Mouse (Mus musculus) left cerebral cortex, adult 8-10 months (tissue): ENCODE measurements around the gene Dmbx1. TPM values are rescaled to one million over a fixed set of nuclear protein-coding genes. Genes with fewer than 3 reads are reported as not detected.

ENCODE experiments used
- DNase-seq, 2 experiments: peaks; one replicate each; pipeline ENCODE4 v3.0.0; 2022; ENCODE audit warnings: low spot score in 2 of 2
- total RNA-seq, 4 experiments: library from RNA; stranded (reverse); gene quantifications; 2 replicates each; pipeline ENCODE4 v1.2.4; 2022

Gene Dmbx1
- total RNA-seq = under 1 TPM in 2 of 4 experiments, not detected in 2; 0.09 to 0.36 TPM

DNA sequence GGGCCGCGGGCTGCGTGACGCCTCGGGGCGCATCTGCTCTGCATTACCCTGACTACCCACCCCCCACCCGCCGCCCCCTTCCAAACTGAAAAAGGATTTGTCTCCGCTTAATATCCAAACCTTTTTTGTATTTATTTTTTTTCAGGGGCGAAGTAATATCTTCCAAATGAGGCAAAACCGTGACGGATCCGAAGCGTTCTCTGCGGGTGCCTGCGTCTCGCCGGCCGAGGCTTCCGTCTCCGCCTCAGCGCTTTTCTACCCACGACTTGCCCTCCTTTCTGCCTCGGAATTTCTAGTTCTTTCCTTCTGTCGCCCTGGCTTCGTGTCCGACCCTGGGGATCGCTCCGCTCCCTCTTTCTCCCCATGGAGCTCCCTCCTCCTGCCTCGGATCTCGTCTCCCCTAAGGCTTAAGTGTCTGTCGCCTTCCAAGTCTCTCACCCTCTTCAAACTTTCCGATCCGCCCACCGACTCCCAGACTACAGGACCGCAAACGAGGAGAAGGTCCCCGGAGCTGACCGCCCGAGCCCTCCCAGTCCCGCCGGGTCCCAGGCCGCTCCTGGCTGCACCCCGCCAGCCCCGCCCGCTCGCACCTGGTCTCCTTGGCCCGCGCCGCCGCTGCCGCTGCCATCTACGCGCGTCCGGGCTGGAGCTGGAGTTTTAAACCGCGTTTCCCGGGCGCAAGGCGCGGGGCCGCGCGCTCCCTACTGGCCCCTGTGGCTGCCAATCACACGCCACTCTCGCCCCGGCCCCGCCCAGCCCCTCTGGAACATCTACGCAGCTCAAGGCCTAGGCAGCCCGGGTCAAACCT, at the start of gene Dmbx1:
Gene Dmbx1 (minus strand): TSS at position 632 of the 808 bp plus-strand sequence.
- DNase-seq = no peak

DNA sequence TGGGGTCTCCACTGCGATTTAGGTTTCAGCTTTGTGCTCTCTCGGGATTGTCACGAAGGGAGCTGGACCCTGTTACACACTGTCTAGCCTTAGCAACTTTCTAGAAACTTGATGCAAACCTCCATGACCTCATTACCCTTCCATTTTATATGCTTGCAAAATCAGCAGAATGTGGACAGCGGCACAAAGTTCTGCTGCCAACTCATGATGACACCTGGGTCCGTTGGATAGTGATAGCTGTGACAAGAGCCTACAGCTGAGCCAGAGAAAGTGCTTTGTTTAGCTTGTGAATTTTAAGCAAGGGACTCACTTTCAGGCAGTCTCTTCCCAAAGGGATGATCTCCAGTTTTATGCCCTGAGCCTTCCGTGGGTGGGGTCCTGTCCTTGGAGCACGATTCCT, 49.7 kb upstream of the Dmbx1 start:
- DNase-seq = no peak

DNA sequence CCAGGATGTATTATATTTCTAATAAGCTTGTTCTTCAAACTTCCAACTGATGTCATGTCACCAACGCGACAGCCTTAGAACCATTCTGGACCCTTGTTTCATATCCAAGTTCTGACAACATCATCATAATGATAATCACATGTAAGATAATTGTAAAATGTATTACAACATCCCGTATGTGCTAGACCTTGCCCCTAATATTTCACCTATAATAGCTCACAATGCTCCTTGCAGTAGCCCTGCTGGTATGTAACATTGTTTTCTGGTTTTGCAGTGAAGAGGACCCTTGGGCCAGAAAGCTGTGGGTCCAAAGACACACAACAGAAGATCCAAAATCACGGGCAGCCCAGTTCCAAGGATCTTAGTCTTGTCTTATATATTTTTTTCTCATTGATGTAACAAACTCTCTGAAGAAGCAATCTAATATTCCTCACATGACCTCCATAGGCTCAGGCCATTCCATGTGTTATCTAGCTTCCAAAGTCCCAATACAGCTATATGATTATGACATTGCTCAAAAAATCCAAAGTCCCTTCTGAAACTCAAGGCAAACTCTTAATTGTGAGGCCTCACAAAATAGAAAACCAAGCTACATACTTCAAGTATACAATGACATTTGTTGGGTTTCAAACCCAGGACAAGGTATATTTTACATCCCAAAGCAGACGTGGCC, 48.3 kb upstream of the Dmbx1 start:
- DNase-seq = no peak

DNA sequence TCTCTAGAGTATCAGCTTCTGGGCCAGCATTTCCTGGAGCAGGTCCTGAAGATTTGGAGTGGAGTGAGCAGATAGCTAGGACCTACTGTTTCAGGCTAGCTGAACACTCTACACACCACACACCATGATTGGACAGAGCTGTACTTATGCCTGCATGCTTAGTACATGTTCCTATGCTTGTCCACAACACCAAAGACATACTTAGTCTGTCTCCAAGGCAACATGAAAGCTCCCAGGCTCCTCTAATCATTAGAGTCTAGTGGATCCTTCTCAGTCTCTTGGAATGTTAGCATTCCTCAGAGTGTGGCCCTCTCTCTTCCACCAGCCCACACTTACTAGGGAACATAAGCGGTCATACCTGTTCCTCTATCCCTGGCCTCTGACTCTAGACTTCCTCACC, 47.7 kb upstream of the Dmbx1 start:
- DNase-seq = no peak

DNA sequence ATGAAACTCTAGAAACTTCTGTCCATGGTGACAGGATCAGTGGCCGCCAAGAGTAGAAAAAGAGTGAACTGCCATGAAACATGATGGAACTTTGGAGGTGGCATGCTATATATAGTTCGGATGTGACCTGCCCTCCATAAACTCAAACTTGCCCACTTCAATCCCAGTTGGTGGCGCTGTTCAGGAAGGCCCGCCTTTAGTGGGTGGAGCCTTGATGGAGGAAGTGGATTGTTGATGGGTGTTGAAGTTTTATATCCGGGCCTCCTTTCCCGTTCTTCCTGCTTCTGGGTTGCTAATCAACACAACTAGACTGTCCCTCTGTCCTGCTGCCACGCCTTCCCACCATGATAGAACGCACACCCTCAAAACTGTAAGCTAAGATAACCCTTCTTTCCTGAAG, 45.2 kb upstream of the Dmbx1 start:
- no peak for DNase-seq

DNA sequence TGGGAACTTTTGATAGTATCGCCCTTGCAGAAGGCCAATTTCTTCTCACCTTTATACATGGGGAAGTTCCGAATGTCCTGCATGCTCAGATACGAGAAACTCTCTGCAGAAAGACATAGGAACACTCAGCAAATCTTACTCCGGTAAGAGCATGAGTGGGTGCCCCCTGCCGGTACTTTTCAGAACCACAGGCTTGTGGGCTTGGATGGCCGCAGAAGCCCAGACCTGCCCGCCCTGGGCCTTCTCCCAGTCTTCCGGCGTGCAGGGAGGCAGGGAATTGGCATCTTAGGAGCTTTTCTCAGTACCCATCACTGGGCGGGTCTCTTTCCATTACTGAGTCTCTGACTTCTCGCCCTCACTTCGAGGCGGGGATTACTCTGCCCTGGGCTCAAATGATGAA, 44.4 kb upstream of the Dmbx1 start:
- peak in 1 of 2 experiments; percentile 82 for DNase-seq

DNA sequence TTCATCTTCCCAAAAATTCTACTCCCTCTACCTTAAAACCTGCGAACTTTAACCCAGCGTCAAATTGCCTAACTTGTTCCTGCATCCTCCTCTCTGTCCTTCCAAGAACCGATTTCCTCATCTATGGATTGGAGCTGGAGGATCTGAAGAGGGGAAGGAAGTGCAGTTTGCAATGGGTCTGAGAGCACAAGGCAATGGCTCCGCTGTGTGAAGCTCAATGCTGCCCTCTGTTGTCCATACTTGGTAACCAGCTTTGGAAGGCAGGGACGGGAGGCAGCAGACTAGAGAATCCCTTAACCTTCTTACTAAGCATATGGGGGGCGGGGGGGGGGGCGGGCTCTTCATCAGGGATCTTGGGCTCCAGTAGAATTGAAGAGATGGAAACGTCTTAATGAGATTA, 41.0 kb upstream of the Dmbx1 start:
- DNase-seq = peak in 1 of 2 experiments; percentile 30

DNA sequence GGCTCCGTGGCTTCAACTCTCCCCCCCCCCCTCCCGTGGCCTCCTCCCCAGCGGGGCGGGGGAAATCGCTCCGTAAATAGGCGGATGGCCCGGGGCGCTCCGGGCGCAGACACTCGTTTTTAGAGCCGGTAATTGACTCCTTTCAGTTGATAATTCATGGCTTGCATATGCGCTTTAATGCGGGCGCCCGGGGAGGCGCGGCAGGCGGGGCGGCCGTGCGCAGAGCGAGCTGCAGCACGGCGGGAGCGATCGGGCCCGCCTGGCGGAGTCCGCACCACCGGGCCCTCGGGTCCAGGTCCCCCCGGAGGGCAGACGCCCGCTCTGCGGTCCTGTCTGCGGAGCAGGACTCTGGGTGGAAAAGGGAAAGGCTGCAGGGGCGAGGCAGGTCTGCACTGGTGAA, 39.7 kb upstream of the Dmbx1 start:
- DNase-seq = no peak

DNA sequence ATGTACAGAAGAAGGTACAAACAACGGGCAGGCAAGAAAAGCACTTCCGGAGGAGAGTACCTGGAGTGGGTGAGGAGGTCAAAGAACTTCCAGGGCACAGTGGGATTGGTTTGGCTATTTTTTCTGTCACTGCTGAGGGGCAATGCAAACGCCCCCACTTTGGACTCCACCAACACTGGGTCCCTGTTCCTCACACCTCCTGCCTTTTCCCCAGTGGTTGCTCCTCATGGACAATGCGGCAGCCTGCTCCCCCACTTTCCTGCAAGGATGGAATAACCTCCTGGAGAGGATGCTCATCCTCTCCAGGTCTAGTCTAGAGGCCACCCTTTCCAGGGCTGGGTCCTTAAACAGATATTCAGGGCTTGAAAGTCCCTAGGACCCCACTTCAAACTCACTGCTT, 39.2 kb upstream of the Dmbx1 start:
- no peak for DNase-seq

DNA sequence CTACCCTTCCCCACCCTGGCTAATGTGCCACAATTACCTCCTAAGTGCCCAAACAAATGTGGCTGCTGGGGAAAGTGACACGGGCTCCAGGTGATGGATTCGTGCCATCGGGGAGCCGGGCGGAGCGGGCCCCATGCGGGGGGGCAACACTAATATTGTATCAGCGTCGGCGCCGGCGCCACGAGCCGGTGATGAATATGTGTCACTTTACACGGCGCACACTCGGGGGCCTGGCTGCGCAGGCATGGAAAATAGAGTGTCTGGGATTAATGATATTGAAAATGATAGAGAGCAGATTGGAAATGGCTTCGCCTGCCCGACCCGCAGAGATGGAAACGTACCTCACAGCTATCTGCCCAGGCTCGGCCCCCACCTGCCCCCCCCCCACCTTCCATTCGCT, 32.8 kb upstream of the Dmbx1 start:
- DNase-seq = no peak

DNA sequence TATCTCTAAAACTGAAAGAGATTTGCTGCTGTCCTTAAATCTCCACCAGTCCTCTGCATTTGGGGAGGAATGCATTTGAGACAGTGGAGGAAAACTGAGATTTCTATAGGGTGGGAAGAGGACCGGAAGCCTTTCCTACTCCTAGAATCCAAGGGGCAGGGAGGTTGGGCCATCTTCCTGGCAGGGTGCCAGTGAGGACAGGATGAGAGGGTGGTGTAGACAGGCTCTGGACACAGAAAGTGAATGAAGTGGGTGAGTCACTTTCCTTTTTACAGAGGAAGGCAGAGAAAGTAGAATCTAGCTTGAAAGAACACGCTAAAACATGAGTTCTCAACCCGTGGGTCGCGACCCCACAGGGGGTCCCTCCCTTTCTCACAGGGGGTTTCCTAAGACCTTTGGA, 24.7 kb upstream of the Dmbx1 start:
- DNase-seq = no peak

DNA sequence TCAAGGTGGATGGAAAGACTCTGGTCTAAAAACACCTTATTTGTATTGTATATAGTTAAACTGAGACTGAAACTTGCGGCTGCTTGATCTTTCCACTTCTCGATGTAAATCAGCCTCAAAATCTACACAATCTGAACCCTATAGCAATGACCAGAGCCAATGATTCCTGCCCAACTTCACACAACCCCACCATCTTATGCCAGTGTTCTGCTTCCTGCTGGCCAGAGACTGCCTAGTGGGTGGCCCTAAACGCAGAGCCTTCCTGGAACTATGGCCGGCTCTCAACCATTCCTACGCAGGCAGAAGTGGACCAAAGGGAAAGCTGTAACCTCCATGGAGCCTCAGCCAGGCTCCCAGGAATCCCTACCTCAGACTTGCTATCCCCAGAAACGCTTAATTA, 24.0 kb upstream of the Dmbx1 start:
- DNase-seq = no peak

DNA sequence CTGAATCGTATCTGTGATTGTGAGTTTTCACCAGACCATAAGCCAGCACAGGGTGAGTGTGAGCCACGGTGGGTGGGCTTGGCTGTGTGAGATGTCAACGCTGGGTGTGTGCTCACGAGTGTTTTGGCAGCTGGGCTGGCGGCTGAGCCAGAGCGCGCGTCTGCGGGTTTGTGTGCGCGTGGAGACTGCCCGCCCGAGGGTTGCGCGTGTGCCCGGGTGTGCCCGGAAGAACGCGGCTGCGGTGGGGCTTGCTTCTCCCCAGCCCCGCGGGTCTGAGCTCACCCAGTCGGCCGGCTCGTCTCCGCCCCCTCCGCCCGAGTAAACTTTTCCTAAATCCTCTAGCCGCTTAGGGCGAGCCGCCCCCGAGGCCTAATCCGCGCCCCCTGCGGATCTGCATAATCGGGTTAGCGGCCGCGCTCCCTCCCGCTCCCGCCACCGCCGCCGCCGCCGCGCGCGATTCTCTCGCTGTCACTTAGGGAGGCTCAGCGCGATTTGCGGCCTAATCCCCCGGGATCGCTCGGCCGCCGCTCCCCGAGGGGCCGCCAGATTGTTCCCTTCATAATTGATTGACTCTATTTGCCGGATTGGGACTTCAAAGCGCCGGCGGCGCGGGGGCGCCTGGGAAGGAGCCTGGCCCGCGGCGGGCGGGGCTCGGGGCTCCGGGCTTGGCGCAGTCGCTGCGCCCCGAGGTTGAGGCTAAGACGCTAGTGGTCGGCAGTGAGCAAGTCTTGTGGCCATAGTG, 23.1 kb upstream of the Dmbx1 start:
- DNase-seq = peak in 1 of 2 experiments; percentile 31

DNA sequence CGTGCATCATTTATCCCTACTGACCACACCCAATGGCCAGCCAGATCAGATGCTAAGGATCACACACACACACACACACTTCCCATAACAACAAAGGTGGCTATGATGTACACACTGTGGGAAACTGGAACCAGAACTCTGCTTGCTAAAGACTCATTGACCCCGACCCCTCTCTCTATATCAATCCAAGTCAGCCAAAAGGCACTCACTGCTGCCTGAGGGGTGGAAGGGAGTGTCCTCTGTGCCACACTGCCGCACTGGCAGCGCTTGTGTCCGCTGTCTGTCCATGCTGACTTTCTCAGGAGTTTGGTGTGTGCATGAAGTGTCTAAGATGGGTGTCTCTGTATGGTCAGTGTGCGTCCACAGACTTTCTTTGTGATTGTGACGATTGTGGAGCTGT, 22.3 kb upstream of the Dmbx1 start:
- DNase-seq = no peak

DNA sequence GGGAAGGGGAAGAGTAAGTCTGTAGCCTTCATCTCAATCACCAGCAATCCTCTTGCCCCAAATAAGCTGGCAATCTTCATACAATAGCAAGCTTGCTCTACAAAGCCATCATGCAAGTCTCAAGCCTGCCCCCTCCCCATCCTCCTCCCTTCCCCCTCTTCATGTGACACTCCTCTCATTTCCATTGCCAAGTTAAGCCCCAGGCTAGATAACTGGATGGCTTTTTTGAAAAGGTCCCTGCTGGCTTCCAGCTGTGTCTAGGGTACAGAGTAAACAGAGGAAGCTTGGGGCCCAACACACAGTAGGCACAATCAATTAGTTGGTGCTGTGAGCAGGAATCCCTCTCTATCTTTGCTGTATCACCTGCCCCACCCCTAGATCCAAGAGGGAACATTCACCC, 19.8 kb upstream of the Dmbx1 start:
- no peak for DNase-seq

DNA sequence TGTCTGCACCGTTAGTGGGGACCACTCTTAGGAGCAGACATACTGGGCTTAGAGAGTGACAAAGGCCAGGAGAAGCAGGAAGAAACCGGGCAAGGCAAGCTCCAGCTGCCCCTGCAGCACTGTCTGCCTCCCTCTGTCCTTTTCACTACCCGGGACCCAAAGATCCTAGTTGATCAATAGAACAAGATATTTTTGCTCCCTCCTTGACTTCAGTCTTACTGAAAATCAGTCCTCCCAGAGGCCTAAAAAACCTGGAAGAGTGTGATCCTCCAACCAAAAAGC, 15.7 kb upstream of the Dmbx1 start:
- no peak for DNase-seq

DNA sequence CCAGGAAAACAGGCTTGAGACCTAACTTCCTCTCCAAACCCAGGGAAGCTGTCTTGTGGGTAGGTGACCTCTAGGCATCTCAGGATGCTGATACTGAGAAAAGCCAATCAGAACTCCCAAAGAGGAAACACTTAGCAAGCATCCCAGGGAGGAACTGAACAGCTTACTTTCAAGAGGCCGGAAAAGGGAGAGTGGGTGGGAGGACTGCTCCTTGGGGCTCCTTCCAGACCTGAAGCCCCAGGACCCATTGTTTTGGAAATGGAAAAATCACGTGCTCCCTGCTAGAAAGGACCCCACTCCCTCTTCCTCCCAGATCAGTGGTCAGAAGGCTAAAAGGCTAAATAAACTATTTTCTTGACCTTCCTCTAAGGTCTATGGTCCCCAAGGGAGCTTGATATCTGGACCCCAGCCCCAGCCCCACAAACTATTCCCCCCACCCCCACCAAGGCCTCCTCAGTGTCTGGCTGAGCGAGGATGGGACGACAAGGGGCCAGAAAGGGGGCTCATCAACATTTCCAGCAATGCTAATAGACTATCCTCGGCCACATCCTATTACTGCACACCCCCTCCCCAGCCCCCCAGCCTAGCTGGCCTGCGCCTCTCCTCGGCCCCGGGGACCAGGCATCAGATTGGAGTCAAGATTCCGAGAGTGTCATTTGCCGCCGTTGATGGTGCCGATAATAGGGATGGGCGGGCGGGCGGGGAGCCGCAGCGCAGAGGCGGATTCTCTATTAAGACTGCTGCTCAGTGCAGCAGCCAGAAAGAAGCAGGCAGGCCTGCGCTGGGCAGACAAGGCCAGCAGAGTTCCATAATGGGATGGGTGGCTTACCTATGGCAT, 15.1 kb upstream of the Dmbx1 start:
- no peak for DNase-seq

DNA sequence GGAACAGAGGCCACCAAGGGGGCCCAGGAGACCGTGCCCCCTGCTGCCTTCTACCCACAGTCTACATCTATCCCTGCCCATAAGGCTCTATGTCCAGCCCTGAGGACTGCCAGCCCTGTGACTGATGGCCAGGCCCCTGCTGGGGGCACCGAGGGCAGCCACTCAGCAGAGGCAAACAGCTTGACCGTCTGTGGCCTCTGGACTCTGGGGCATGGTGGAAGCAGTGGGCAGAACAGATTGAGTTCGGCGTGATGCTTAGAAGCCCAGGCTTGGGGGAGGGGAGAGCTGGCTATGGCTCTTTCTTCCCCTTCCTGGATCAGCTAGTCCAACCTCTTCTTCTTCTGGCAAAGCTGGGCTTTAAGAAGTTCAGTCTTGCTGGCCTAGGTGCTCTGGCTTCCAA, 13.8 kb upstream of the Dmbx1 start:
- no peak for DNase-seq

DNA sequence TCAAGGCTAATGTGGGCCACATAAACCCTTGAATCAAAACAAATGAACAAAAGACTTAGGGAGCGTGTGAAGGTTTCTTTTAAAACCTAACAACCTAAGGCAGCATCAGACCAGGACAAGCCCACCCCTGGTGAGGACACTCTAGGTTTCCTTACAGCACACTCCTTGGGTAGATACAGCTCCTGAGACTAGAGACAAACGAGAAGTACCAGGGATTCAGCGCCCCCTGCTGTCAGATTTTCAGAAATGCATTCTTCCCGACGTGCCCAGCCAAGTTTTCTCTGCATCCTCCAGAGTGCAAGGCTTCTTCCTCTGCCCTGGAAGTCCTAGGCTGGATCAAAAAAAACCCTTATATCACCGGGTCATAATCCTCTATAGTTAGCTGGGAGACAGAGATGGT, 13.0 kb upstream of the Dmbx1 start:
- DNase-seq = peak in 1 of 2 experiments; percentile 47

DNA sequence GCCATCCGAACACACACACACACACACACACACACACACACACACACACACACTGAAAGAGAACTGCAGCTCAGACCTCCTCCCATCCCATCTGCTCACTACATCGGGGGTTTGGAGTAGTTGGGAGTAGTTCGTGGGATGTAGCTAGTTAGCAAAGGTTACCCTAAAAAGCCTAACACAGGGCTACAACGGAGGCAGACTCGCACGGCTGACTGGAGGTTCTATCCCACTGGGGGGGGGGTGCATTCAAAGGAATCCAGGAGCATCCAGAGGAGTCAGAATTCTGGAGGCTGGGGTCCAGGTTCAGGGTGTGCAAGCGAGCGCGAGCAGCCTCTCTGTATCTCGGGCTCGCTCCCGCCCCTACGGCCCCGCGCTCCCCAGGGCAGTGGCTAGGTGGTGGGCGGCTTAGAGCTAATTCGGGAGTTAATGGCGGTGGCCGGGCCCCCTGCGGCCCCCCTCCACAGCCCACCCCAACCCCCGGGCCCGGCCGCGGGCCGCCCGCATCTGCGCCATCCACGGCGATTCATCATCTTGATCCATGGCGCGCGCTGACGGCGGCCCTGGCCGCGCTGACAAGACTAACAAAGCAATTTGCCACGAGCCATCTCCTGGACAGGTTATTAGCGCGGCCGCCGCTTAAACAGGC, 4.1 kb upstream of the Dmbx1 start:
- DNase-seq = no peak

DNA sequence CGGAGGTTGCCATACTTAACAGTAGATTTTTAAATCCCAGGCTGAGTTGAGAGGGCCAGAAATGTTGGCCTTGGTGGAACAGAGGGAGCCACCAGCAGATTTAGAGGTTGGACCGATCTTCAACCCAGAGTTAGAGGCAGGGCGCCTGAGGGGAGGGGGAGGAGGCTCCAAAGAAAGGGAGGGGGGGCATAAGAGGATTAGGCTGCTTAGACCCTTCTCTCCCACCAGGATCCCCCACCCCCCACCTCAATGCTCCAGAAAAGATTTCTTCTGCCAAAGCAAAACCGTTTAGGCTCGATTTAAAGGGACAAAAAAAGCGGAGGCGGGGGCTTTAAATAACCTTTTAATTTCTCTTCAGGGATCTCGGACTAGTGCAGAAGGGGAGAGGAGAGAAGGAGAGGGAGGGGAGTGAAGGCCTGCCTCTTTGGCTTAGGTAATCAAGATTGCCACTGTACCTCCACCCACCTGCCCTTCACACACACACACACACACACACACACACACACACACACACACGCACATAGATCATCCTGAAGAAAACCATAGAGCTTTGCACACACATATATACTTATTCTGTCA, 1.6 kb upstream of the Dmbx1 start:
- DNase-seq = no peak
